Mouse (Mus musculus) midbrain, embryonic 16.5 days (tissue): ENCODE measurements around the gene Il27ra. TPM values are rescaled to one million over a fixed set of nuclear protein-coding genes. Genes with fewer than 3 reads are reported as not detected.
A peak's percentile ranks its signal among the peaks of the same experiment; 100 is the strongest.

Source experiments
- ATAC-seq: fragments of 200-750 bp; cut with Nextera tagmentation; 2 replicates; pipeline ENCODE4 v1.8.0; 2017; ENCODE audit warnings: moderate TSS enrichment
- H3K27ac ChIP-seq: fragments of 300-500 bp; sonication (generic); 2 replicates; pipeline ENCODE4 v1.5.1; 2014; ENCODE audit warnings: mild to moderate bottlenecking, low read length, mixed read lengths
- H3K27me3 ChIP-seq: fragments of 300-500 bp; sonication (generic); 2 replicates; pipeline ENCODE4 v1.6.1; 2014; ENCODE audit warnings: low read depth, low read length, mixed read lengths; ENCODE audit not compliant: control insufficient read depth, insufficient read depth
- H3K36me3 ChIP-seq: fragments of 300-500 bp; sonication (generic); 2 replicates; pipeline ENCODE4 v1.6.1; 2014; ENCODE audit warnings: mild to moderate bottlenecking, low read length, moderate library complexity, mixed read lengths; ENCODE audit not compliant: control insufficient read depth, insufficient read depth
- H3K4me1 ChIP-seq: fragments of 300-500 bp; sonication (generic); 2 replicates; pipeline ENCODE4 v1.6.1; 2014; ENCODE audit warnings: mild to moderate bottlenecking, low read length, mixed read lengths; ENCODE audit not compliant: control insufficient read depth, insufficient read depth
- H3K4me2 ChIP-seq: fragments of 300-500 bp; sonication (generic); 2 replicates; pipeline ENCODE4 v1.6.1; 2014; ENCODE audit warnings: mild to moderate bottlenecking, low read length, mixed read lengths
- H3K4me3 ChIP-seq: fragments of 300-500 bp; sonication (generic); 2 replicates; pipeline ENCODE4 v1.5.1; 2014; ENCODE audit warnings: low read depth, mild to moderate bottlenecking, low read length, moderate library complexity, mixed read lengths
- H3K9ac ChIP-seq: fragments of 300-500 bp; sonication (generic); 2 replicates; pipeline ENCODE4 v1.6.1; 2014; ENCODE audit warnings: low read depth, low read length, mixed read lengths
- H3K9me3 ChIP-seq: fragments of 300-500 bp; sonication (generic); replicated peaks from 2 replicates; pipeline ENCODE4 v1.6.1; 2014; ENCODE audit warnings: mild to moderate bottlenecking, low read length, mixed read lengths; ENCODE audit not compliant: control insufficient read depth, poor library complexity, severe bottlenecking
- WGBS: fragments of 180-500 bp; shearing (Covaris S2); extraction: QIAGEN DNeasy Blood & Tissue Kit; methylation state at CpG from one replicate; pipeline ENCODE4 v1.1.7; 2014; 5-methylcytosine and 5-hydroxymethylcytosine counted together
- polyA plus RNA-seq: library from polyadenylated mRNA; unstranded; fragments of >200 nt; fragmentation: Nextera tagmentation; extraction: Ambion mirVana; gene quantifications from 2 replicates; pipeline ENCODE4 v1.2.1, GENCODE M21; 2015

The Il27ra gene
- polyA plus RNA-seq, 1 experiment from 2014 or later, result 0.26 TPM

DNA sequence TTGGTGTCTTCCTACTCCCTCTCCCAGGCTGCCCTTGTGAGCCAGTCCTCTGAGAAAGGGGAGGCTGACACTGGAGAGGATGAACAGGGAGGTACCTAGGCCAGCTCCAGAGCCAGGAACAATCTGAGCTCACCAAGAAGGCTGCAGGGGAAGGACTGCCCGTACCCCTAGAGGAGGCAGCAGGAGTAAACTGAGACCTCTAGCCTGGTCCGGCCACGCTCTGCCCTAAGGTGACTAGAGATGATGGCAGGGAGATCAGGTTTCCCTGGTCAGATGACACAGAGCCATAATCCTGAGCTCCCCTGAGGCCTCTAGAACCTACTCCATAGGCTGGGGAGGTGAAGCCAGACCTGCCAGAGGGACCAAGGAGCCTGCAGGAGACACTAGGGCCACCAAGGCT lies 34.5 kb upstream of the Il27ra start:
- no peak overlapping the region for H3K9ac ChIP-seq
- no peaks in the 10 kb centered on the region for H3K27me3 ChIP-seq
- H3K4me1 ChIP-seq, result peaks cover 21% of the 10 kb centered on the region
- no peak overlapping the region for H3K27ac ChIP-seq
- no peak overlapping the region for H3K4me3 ChIP-seq
- no peak for ATAC-seq
- H3K9me3 ChIP-seq, result no peaks in the 10 kb centered on the region
- 83% methylated on average over 3 of the region's 3 CpGs for WGBS
- H3K36me3 ChIP-seq, result peaks cover 31% of the 10 kb centered on the region
- no peak overlapping the region for H3K4me2 ChIP-seq

DNA sequence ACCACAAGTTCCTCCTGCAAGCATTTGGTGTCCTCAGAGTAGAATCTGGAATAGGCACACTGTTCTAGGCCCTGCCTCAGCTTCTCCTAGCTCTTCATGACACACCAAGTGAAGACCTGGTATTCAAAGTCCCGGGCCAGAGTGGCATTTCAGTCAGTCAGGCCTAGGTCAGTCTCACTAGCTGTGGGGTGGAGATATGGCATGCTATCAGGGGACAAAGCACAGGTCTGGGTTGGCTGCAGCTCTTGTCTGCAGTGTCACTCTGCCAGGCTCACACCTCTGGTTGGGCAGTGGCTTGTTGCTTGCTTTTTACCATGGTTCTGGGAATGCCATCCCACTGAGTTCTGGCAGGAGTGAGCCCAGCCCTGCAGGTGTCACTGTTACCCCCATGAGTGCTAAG lies 34.0 kb upstream of the Il27ra start:
- no peak overlapping the region for H3K27ac ChIP-seq
- H3K9ac ChIP-seq, result no peak overlapping the region
- H3K4me2 ChIP-seq, result no peak overlapping the region
- ATAC-seq, result no peak
- peaks cover 21% of the 10 kb centered on the region for H3K4me1 ChIP-seq
- no peak overlapping the region for H3K4me3 ChIP-seq
- H3K36me3 ChIP-seq, result peaks cover 31% of the 10 kb centered on the region
- WGBS, result 75% methylated on average over 1 of the region's 1 CpGs
- H3K9me3 ChIP-seq, result no peaks in the 10 kb centered on the region
- no peaks in the 10 kb centered on the region for H3K27me3 ChIP-seq

DNA sequence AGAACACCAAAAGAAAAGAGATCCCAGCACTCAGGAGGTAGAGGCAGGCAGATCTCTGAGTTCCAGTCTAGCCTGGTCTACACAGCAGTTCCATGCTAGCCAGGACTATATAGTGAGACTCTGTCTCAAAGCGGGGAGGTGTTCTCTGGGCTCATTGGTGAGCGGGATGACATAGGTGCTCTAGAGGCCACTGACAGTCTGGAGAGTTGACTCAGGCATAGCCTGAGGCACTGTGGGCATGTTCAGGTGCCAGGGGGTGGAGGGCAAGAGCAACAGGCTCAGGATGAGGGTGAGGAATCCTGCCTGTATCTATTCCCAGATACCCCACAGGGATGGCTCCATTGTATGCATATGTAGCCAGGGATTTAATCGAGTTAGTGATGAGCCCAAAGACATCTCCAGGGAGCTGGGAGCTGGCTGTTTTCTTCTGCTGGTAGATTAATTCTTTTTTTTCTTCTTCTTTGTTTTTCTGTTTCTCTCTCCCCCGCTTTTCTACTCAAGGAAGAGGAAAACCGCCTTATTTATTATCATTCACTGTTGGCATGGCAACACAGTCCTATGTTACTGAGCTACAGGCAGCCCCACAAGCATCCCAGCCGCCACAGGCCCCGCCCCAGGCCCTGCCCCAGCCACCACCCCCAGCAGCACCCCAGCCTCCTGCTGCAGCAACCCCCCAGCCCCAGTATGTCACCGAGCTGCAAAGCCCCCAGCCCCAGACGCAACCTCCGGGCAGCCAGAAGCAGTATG lies 31.0 kb upstream of the Il27ra start:
- Histone ChIP-seq H3K27ac (peak overlapping the region; percentile 80), H3K9ac (peak overlapping the region; percentile 48), H3K4me1 (peaks cover 42% of the 10 kb centered on the region), H3K4me3 (no peak overlapping the region), H3K27me3 (no peaks in the 10 kb centered on the region), H3K9me3 (no peaks in the 10 kb centered on the region), H3K36me3 (peaks cover 9% of the 10 kb centered on the region), H3K4me2 (peak overlapping the region; percentile 28)
- 31% methylated on average over 10 of the region's 10 CpGs for WGBS
- ATAC-seq, result peak; percentile 26; the same call in 1 of the 2 replicates

DNA sequence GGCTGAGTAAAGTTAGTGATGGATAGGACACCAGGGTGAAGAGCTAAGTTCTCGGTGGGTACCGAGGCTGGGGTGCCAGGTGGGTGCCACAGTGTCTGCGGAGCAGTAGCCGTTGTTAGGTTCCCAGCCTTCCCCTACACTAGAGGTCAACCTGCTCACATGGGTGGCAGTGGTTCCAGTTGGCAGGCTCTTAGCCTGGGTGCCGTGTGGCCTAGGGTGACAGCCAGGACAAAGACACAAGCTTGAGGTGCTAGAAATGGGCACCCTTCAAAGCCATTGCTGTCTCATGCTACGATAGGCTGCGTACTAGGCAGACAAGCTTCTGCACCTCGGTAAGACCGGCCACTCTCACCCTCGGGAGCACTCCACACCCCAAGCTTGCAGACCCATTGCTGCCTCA lies 29.9 kb upstream of the Il27ra start:
- no peak overlapping the region for H3K9ac ChIP-seq
- no peaks in the 10 kb centered on the region for H3K9me3 ChIP-seq
- peaks cover 51% of the 10 kb centered on the region for H3K4me1 ChIP-seq
- no peak overlapping the region for H3K4me3 ChIP-seq
- ATAC-seq, result no peak
- H3K27me3 ChIP-seq, result no peaks in the 10 kb centered on the region
- WGBS, result 87% methylated on average over 10 of the region's 10 CpGs
- H3K27ac ChIP-seq, result peak overlapping the region; percentile 80
- no peak overlapping the region for H3K4me2 ChIP-seq
- peaks cover 9% of the 10 kb centered on the region for H3K36me3 ChIP-seq

DNA sequence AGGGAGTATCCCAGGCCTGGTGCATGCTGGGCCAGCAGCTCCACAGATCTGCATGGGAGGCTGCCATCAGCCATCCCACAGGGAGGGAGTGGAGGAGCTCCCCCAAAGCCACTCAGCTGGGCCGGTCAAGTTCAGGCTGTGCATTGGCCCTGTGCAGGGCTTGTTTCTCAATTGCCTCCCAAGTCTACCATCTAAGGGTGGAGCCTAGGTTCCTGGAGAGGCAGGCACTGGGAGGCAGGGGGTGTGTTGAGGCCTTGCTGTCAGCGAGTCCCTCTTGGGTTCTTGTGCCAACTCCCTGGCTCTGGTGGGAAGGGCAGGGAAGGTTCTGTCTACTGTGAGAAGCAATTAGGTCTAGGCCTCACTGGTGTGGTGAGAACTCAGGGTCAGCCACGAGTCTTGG lies 29.5 kb upstream of the Il27ra start:
- H3K36me3 ChIP-seq, result peaks cover 5% of the 10 kb centered on the region
- H3K9me3 ChIP-seq, result no peaks in the 10 kb centered on the region
- peaks cover 51% of the 10 kb centered on the region for H3K4me1 ChIP-seq
- H3K9ac ChIP-seq, result no peak overlapping the region
- H3K4me2 ChIP-seq, result no peak overlapping the region
- no peak for ATAC-seq
- WGBS, result 80% methylated on average over 3 of the region's 3 CpGs
- no peaks in the 10 kb centered on the region for H3K27me3 ChIP-seq
- no peak overlapping the region for H3K27ac ChIP-seq
- no peak overlapping the region for H3K4me3 ChIP-seq

DNA sequence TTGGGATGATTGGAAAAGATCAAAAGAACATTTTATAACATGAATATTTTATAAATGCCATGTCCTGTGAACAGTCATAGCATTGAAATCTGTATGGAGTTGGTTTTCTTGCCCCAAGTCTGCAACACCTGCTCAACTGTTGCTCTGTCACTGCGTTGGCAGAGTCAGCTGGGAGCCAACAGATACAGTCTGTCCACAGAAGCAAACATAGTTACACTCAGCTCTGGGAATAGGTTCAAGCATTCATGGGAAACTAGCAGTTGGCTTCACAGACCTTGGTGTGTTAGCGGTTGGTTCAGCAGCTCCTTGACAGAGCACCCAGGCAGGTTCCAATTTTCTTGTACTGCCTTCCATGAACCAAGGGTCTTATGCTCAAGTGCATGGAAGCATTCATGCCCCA lies 28.3 kb upstream of the Il27ra start:
- Histone ChIP-seq H3K4me3 (no peak overlapping the region), H3K4me2 (no peak overlapping the region), H3K9me3 (no peaks in the 10 kb centered on the region), H3K27me3 (no peaks in the 10 kb centered on the region), H3K9ac (no peak overlapping the region), H3K27ac (no peak overlapping the region), H3K4me1 (peaks cover 51% of the 10 kb centered on the region), H3K36me3 (peaks cover 4% of the 10 kb centered on the region; the same call in 1 of the 2 replicates)
- ATAC-seq, result no peak
- 80% methylated on average over 2 of the region's 2 CpGs for WGBS

DNA sequence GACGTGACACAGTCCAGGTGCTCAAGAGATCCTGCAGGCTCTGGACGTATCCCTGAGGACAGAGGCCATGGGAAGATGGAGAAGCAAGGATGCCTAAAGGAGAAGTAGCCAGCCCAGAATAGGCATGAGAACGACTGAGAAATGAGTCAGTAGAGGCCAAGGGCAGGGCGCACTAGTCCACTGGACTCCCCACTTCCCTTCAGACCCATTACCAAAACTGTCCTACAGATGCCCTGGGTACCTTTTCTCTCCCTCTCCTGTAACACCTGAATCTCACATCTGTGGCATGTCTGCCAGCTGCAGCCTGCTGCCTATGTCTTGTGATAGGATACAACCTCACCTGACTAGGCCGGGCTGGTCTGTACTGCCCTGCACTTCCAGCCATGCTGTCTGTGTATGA lies 27.9 kb upstream of the Il27ra start:
- Histone ChIP-seq H3K4me2 (no peak overlapping the region), H3K36me3 (peaks cover 3% of the 10 kb centered on the region; the same call in 1 of the 2 replicates), H3K27ac (no peak overlapping the region), H3K4me1 (peaks cover 53% of the 10 kb centered on the region), H3K27me3 (no peaks in the 10 kb centered on the region), H3K9me3 (no peaks in the 10 kb centered on the region), H3K9ac (peak overlapping the region; percentile 1; the same call in 1 of the 2 replicates), H3K4me3 (no peak overlapping the region)
- ATAC-seq, result no peak
- WGBS, result 84% methylated on average over 5 of the region's 5 CpGs

DNA sequence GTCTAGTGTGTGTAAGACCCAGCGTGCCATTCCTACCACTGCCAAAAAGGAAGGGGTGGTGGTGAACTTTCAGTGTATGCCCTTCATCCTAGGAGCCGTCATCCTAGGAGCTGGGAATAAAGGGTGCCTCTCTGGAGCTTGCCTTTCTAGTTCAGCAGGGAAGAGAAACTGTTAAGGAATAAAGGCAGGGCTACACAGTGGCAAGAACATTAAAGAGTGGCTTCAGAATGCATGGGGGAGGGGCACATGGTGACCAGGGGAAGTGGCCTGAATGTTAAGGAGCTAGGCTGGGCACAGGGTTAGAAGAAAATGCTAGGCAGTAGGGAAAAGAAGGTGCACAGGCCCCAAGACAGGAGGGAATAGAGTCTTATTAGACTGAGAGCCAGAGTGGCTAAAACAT lies 27.4 kb upstream of the Il27ra start:
- peak overlapping the region; percentile 12; the same call in 1 of the 2 replicates for H3K4me2 ChIP-seq
- H3K9me3 ChIP-seq, result no peaks in the 10 kb centered on the region
- peak overlapping the region; percentile 50 for H3K27ac ChIP-seq
- peaks cover 53% of the 10 kb centered on the region for H3K4me1 ChIP-seq
- ATAC-seq, result no peak
- H3K36me3 ChIP-seq, result no peaks in the 10 kb centered on the region
- peak overlapping the region; percentile 1; the same call in 1 of the 2 replicates for H3K9ac ChIP-seq
- H3K27me3 ChIP-seq, result no peaks in the 10 kb centered on the region
- 46% methylated on average over 2 of the region's 2 CpGs for WGBS
- H3K4me3 ChIP-seq, result no peak overlapping the region

DNA sequence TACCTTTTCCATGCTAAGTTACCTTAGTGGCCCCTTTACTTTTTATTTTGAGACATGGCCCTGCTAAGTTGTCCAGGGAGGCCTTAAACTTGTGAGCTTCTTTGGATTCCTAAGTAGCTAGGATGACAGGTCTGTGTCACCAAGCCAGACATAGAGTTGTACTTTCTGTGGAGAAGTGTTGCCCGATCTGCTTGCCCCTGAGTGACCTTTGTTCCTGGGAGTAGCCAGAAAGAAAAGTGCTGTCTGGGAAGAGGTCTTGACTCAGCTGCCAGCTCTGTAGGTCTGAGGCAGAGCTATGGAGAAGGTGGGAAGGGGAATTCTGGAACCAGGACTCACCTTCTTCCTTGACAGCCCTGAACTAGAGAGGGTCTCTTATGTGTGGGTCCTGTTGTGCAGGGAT lies 26.8 kb upstream of the Il27ra start:
- H3K27ac ChIP-seq, result peak overlapping the region; percentile 50
- H3K4me3 ChIP-seq, result no peak overlapping the region
- no peaks in the 10 kb centered on the region for H3K9me3 ChIP-seq
- peaks cover 53% of the 10 kb centered on the region for H3K4me1 ChIP-seq
- H3K36me3 ChIP-seq, result no peaks in the 10 kb centered on the region
- no peak for ATAC-seq
- H3K9ac ChIP-seq, result no peak overlapping the region
- 52% methylated on average over 1 of the region's 1 CpGs for WGBS
- H3K4me2 ChIP-seq, result peak overlapping the region; percentile 12; the same call in 1 of the 2 replicates
- no peaks in the 10 kb centered on the region for H3K27me3 ChIP-seq
